Mouse (Mus musculus) brain, embryonic 14.5 days (tissue): ENCODE results near the gene Ubxn1.

Experiments
- CTCF ChIP-seq: fragments of 200-500 bp; IDR thresholded peaks from 2 replicates; pipeline ENCODE4 v1.5.1; 2012; ENCODE audit warnings: inconsistent platforms, mild to moderate bottlenecking, moderate library complexity, borderline replicate concordance; ENCODE audit not compliant: insufficient read depth, insufficient read length; ENCODE audit errors: extremely low read depth
- POLR2A ChIP-seq: fragments of 200-500 bp; IDR thresholded peaks from 2 replicates; pipeline ENCODE4 v1.6.1; 2012; ENCODE audit warnings: mild to moderate bottlenecking, inconsistent platforms, borderline replicate concordance; ENCODE audit not compliant: poor library complexity, insufficient read depth, insufficient read length, severe bottlenecking; ENCODE audit errors: extremely low read depth

DNA sequence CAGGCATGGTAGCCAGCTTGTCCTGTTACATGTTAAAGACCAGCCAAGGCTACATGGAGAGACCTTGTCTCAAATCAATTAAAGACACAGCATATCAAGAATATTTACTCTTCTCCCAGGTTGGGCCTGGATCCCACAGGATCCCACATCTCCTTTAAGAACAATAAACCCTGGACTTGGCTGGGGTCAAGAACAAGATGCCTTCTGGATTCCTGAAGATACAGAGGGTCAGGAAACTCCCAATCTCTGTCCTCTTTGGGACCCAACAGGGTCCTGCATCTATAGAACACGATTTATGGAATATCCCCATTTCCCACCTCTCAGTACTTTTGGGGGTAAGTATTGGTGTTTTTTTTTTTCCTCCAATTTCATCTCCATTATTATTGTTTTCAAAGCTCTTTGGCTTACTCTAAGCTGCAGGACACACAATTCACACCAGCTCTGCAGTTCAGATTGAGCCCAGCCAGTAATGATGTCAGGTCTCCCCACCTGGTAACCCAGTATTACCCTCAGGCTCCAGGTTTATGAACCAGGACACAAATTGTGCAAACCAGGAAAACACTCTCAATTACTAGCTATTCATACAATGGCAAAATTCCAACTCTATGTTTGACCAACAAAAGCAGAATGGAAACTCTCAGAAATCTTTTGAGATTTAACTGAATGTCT, 15.8 kb downstream of the Ubxn1 start:
- no peak for TF ChIP-seq POLR2A
- no peak for TF ChIP-seq CTCF
